Mouse (Mus musculus): ENCODE measurements at regions not wholly inside any gene's neighbourhood (a gene's known extent, or its start where the extent isn't known, plus 50 kb on each side); places are given as distances from the start of the nearest gene placed in this dataset.

GRCm38 (mm10) chr9:31971801-31972628, 58.8 kb upstream of the Barx2 start:
- H3K9ac ChIP-seq: no peak overlapping the region
- H3K27me3 ChIP-seq: no peaks in the 10 kb centered on the region
- WGBS: 11% methylated on average over 7 of the region's 7 CpGs
- no peak overlapping the region for H3K4me3 ChIP-seq
- no peak overlapping the region for H3K27ac ChIP-seq
- ATAC-seq (ENCODE audit: borderline replicate concordance, extremely low read depth, low FRiP score, low TSS enrichment): peak; percentile 84
- no peaks in the 10 kb centered on the region for H3K36me3 ChIP-seq
- no peaks in the 10 kb centered on the region for H3K9me3 ChIP-seq
- 0 out of 2 replicates have a peak overlapping the region, but pooled peaks have one; percentile 4 for H3K4me2 ChIP-seq
- H3K4me1 ChIP-seq: peaks cover 11% of the 10 kb centered on the region

- Histone ChIP-seq H3K9me3 (no peaks in the 10 kb centered on the region), H3K9ac (no peak overlapping the region), H3K4me2 (0 out of 2 replicates have a peak overlapping the region, but pooled peaks have one; percentile 4), H3K27me3 (no peaks in the 10 kb centered on the region), H3K36me3 (no peaks in the 10 kb centered on the region), H3K4me1 (peaks cover 11% of the 10 kb centered on the region), H3K27ac (no peak overlapping the region), H3K4me3 (no peak overlapping the region)
- no peak for ATAC-seq (ENCODE audit: borderline replicate concordance, extremely low read depth, low FRiP score, low TSS enrichment)
- WGBS: 31% methylated on average over 6 of the region's 6 CpGs
Measured at GRCm38 (mm10) chr9:31972629-31972993, 59.3 kb upstream of the Barx2 start.

- Histone ChIP-seq H3K4me2 (no peak overlapping the region), H3K4me3 (no peak overlapping the region), H3K9ac (no peak overlapping the region), H3K9me3 (no peaks in the 10 kb centered on the region; the same call in 1 of the 2 replicates), H3K36me3 (no peaks in the 10 kb centered on the region), H3K27me3 (no peaks in the 10 kb centered on the region), H3K27ac (no peak overlapping the region), H3K4me1 (peaks cover 11% of the 10 kb centered on the region)
- 80% methylated on average over 2 of the region's 2 CpGs for WGBS
- no peak for ATAC-seq (ENCODE audit: borderline replicate concordance, extremely low read depth, low FRiP score, low TSS enrichment)
Measured at GRCm38 (mm10) chr9:31976191-31976590, 62.9 kb upstream of the Barx2 start.

DNA sequence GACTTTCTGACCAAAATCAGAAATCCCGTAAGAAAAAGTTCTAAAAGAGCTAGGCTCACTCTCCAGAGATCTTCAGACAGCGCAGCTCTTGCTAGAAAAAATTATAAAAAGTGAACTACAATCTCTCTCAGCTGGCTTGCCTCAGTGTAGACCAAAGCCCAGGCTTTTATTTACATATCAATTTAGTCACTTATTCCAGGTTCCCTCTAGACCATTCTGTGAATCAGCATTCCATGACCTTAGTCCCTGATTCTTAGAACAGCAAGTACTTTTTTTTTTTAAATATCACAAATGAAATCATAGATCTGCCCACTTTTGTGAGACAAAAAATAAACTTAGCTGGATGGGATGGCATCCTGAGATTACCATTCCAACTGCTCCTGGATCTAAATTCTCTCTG, 64.8 kb upstream of the Barx2 start:
- no peak for ATAC-seq (ENCODE audit: borderline replicate concordance, extremely low read depth, low FRiP score, low TSS enrichment)
- H3K4me1 ChIP-seq: no peaks in the 10 kb centered on the region
- WGBS: 84% methylated on average over 2 of the region's 2 CpGs
- H3K4me2 ChIP-seq: no peak overlapping the region
- no peaks in the 10 kb centered on the region for H3K27me3 ChIP-seq
- no peak overlapping the region for H3K4me3 ChIP-seq
- H3K9me3 ChIP-seq: no peaks in the 10 kb centered on the region; the same call in 1 of the 2 replicates
- no peaks in the 10 kb centered on the region for H3K36me3 ChIP-seq
- H3K27ac ChIP-seq: no peak overlapping the region
- no peak overlapping the region for H3K9ac ChIP-seq

GRCm38 (mm10) chr9:31979211-31979610, 65.9 kb upstream of the Barx2 start:
- H3K4me3 ChIP-seq: no peak overlapping the region
- ATAC-seq (ENCODE audit: borderline replicate concordance, extremely low read depth, low FRiP score, low TSS enrichment): no peak
- H3K27me3 ChIP-seq: no peaks in the 10 kb centered on the region
- peaks cover 2% of the 10 kb centered on the region; the same call in 1 of the 2 replicates for H3K4me1 ChIP-seq
- WGBS: 79% methylated on average over 3 of the region's 3 CpGs
- H3K36me3 ChIP-seq: no peaks in the 10 kb centered on the region
- H3K9me3 ChIP-seq: no peaks in the 10 kb centered on the region; the same call in 1 of the 2 replicates
- H3K9ac ChIP-seq: no peak overlapping the region
- no peak overlapping the region for H3K27ac ChIP-seq
- H3K4me2 ChIP-seq: no peak overlapping the region

GRCm38 (mm10) chr9:31980459-31980858, 67.2 kb upstream of the Barx2 start:
- Histone ChIP-seq H3K27ac (no peak overlapping the region), H3K36me3 (no peaks in the 10 kb centered on the region), H3K9ac (no peak overlapping the region), H3K4me2 (no peak overlapping the region), H3K9me3 (no peaks in the 10 kb centered on the region; the same call in 1 of the 2 replicates), H3K27me3 (no peaks in the 10 kb centered on the region), H3K4me3 (no peak overlapping the region), H3K4me1 (peaks cover 2% of the 10 kb centered on the region; the same call in 1 of the 2 replicates)
- WGBS: 94% methylated on average over 5 of the region's 5 CpGs
- no peak for ATAC-seq (ENCODE audit: borderline replicate concordance, extremely low read depth, low FRiP score, low TSS enrichment)

- whole genome bisulfite sequencing: 34% methylated on average over 12 of the region's 12 CpGs
- Histone ChIP-seq H3K4me3 (no peak overlapping the region), H3K36me3 (no peaks in the 10 kb centered on the region), H3K4me2 (no peak overlapping the region), H3K27me3 (no peaks in the 10 kb centered on the region), H3K4me1 (peaks cover 2% of the 10 kb centered on the region; the same call in 1 of the 2 replicates), H3K27ac (0 out of 2 replicates have a peak overlapping the region, but pooled peaks have one; percentile 1), H3K9me3 (no peaks in the 10 kb centered on the region), H3K9ac (no peak overlapping the region)
- ATAC-seq (ENCODE audit: borderline replicate concordance, extremely low read depth, low FRiP score, low TSS enrichment): no peak
Measured at GRCm38 (mm10) chr9:31983759-31984586, 70.7 kb upstream of the Barx2 start.

DNA sequence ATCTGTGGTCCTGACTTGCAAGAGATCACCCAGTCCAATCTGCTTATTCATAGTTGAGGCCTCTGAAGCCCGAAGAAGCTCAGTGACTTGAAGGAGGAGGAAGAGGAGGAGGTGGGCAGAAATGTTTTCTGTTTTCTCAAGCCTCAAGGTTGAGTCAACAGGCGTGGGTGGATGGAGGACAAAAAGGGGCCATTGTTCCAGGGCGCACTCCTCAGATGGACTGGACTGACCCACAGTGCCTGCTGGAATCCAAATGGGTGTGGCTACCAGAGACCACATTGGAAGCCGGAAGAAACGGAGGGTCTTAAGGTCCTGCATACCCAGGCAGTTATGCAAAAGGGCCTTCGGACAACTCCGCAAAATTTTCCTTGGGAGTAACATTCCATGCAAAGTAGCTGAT, 75.6 kb upstream of the Barx2 start:
- H3K4me2 ChIP-seq: no peak overlapping the region
- H3K27ac ChIP-seq: no peak overlapping the region
- H3K4me1 ChIP-seq: peaks cover 2% of the 10 kb centered on the region; the same call in 1 of the 2 replicates
- H3K9me3 ChIP-seq: no peaks in the 10 kb centered on the region
- WGBS: 64% methylated on average over 7 of the region's 7 CpGs
- no peak overlapping the region for H3K9ac ChIP-seq
- no peaks in the 10 kb centered on the region for H3K36me3 ChIP-seq
- H3K27me3 ChIP-seq: no peaks in the 10 kb centered on the region
- no peak overlapping the region for H3K4me3 ChIP-seq
- ATAC-seq (ENCODE audit: borderline replicate concordance, extremely low read depth, low FRiP score, low TSS enrichment): no peak

DNA sequence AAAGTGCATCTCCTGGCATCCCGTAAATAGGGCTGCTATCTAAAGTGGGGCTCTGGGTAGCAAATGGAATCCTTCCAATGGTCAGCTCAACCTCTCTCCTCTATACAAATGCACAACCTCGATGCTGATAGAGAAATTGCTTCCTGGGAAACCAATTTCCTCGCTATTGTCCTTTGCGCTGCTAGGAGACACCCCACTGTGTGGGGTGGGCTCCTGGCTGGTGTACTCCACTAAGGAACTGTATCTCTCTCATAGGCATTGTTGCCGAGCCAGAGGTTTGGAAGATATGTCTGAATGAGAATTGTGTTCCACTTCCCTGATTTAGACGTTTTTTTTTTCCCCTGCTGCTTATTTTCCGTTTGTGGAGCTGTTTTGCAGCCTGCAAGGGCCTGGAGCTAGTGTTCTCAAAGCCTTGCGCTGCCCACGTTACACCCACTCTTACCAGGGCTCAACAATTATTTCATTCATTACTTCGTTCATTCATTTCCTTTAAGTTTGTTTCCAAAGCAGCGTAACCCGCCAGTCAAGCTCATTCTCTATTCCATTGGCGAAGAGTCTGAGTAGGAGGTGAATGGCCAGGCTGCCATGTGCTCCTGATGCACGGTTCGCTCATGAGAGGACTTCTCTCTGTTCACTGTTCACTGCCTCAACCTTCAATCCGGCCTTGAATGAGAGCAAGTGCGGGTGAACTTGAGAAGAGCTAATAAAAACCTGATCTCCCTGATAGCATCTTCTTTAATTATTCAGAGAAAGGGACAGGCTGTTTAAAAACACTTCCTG, 76.5 kb upstream of the Barx2 start:
- Histone ChIP-seq H3K9ac (no peak overlapping the region), H3K27me3 (no peaks in the 10 kb centered on the region), H3K36me3 (no peaks in the 10 kb centered on the region), H3K4me3 (no peak overlapping the region), H3K27ac (no peak overlapping the region), H3K9me3 (no peaks in the 10 kb centered on the region), H3K4me1 (no peaks in the 10 kb centered on the region), H3K4me2 (no peak overlapping the region)
- no peak for ATAC-seq (ENCODE audit: borderline replicate concordance, extremely low read depth, low FRiP score, low TSS enrichment)
- WGBS: 76% methylated on average over 17 of the region's 17 CpGs

- Histone ChIP-seq H3K9ac (no peak overlapping the region), H3K4me3 (no peak overlapping the region), H3K4me1 (no peaks in the 10 kb centered on the region), H3K4me2 (no peak overlapping the region), H3K9me3 (no peaks in the 10 kb centered on the region), H3K27me3 (no peaks in the 10 kb centered on the region), H3K36me3 (no peaks in the 10 kb centered on the region), H3K27ac (no peak overlapping the region)
- 84% methylated on average over 4 of the region's 4 CpGs for WGBS
- ATAC-seq (ENCODE audit: borderline replicate concordance, extremely low read depth, low FRiP score, low TSS enrichment): no peak
Measured at GRCm38 (mm10) chr9:31990456-31990855, 77.2 kb upstream of the Barx2 start.

Measured in lung, embryonic 15.5 days (tissue).